Mouse (Mus musculus) kidney, embryonic 16.5 days (tissue): Measurements from ENCODE around the gene Wdr77. TPM values are rescaled to one million over a fixed set of nuclear protein-coding genes. Genes with fewer than 3 reads are reported as not detected.

Experiments used
- ATAC-seq: fragments of 200-750 bp; cut with Nextera tagmentation; 2 replicates; pipeline ENCODE4 v1.8.0; 2017; ENCODE audit warnings: moderate TSS enrichment; ENCODE audit not compliant: low FRiP score, low TSS enrichment
- H3K27ac ChIP-seq: fragments of 300-500 bp; sonication (generic); 2 replicates; pipeline ENCODE4 v1.5.1; 2014; ENCODE audit warnings: low read length
- H3K27me3 ChIP-seq: fragments of 300-500 bp; sonication (generic); 2 replicates; pipeline ENCODE4 v1.6.1; 2014; ENCODE audit warnings: low read length, control low read depth, mixed read lengths; ENCODE audit not compliant: insufficient read depth
- H3K36me3 ChIP-seq: fragments of 300-500 bp; sonication (generic); 2 replicates; pipeline ENCODE4 v1.6.1; 2014; ENCODE audit warnings: low read length, control low read depth, mixed read lengths; ENCODE audit not compliant: insufficient read depth
- H3K4me1 ChIP-seq: fragments of 300-500 bp; sonication (generic); 2 replicates; pipeline ENCODE4 v1.6.1; 2014; ENCODE audit warnings: low read length, control low read depth, mixed read lengths; ENCODE audit not compliant: insufficient read depth
- H3K4me2 ChIP-seq: fragments of 300-500 bp; sonication (generic); replicated peaks from 2 replicates; pipeline ENCODE4 v1.6.1; 2014; ENCODE audit warnings: low read depth, low read length
- H3K4me3 ChIP-seq: fragments of 300-500 bp; sonication (generic); 2 replicates; pipeline ENCODE4 v1.5.1; 2014; ENCODE audit warnings: mild to moderate bottlenecking, low read length
- H3K9ac ChIP-seq: fragments of 300-500 bp; sonication (generic); replicated peaks from 2 replicates; pipeline ENCODE4 v1.6.1; 2014; ENCODE audit warnings: low read length
- H3K9me3 ChIP-seq: fragments of 300-500 bp; sonication (generic); 2 replicates; pipeline ENCODE4 v1.6.1; 2016; ENCODE audit warnings: low read length, control low read depth
- WGBS: fragments of 180-500 bp; shearing (Covaris S2); extraction: QIAGEN DNeasy Blood & Tissue Kit; methylation state at CpG from one replicate; pipeline ENCODE4 v1.1.7; 2014; 5-methylcytosine and 5-hydroxymethylcytosine counted together
- polyA plus RNA-seq: library from polyadenylated mRNA; unstranded; fragments of >200 nt; fragmentation: Nextera tagmentation; extraction: Ambion mirVana; gene quantifications from 2 replicates; pipeline ENCODE4 v1.2.1, GENCODE M21; 2015

Gene Wdr77
- polyA plus RNA-seq, 1 experiment from 2014 or later = 157 TPM

DNA sequence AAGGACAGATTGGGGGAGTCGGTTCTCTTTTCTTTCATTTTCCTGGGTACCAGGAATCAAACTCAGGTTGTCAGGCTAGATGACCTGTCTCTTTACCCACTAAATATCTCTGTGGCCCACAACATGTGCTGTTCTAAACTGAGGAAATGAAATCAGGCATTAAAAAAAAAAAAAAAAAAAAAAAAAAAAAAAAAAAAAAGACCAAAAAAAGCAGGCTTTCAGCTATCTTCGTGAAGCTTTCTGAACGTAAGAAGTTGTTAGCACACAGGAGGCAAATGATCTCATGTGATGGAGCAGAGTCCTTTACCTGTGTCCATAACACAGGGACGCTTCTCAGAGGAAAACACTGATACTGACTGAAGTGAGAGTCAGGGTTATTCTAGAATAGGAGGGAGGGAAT is 23.1 kb upstream of the Wdr77 start:
- H3K27ac ChIP-seq = no peak overlapping the region
- no peak overlapping the region for H3K4me3 ChIP-seq
- 86% methylated on average over 4 of the region's 4 CpGs for WGBS
- no peaks in the 10 kb centered on the region for H3K9me3 ChIP-seq
- no peak overlapping the region for H3K9ac ChIP-seq
- H3K36me3 ChIP-seq = peaks cover 10% of the 10 kb centered on the region
- H3K4me2 ChIP-seq = no peak overlapping the region
- ATAC-seq = no peak
- no peaks in the 10 kb centered on the region for H3K27me3 ChIP-seq
- H3K4me1 ChIP-seq = no peaks in the 10 kb centered on the region

DNA sequence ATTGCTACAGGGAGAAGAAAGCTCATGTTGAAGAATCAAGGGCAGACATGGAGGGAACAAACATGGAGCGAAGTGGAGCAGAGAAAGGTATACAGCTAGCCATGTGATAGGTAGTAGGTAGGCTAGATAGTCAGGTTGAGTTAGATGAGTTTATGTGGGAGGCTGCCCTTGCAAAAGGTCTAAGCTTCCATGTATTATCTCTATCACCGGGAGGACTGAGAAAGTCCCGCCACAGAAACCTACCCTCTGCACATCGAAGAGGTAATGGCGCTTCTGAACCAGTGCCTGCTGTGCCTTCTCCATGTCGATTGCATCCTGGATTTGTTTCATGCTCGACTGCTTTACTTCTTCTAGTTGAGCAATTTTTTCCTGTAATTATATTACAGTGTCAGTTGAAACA is 7.8 kb upstream of the Wdr77 start:
- H3K4me3 ChIP-seq = no peak overlapping the region
- peaks cover 56% of the 10 kb centered on the region for H3K36me3 ChIP-seq
- no peaks in the 10 kb centered on the region for H3K27me3 ChIP-seq
- WGBS = 95% methylated on average over 7 of the region's 7 CpGs
- no peak overlapping the region for H3K9ac ChIP-seq
- no peaks in the 10 kb centered on the region for H3K9me3 ChIP-seq
- H3K27ac ChIP-seq = no peak overlapping the region
- H3K4me2 ChIP-seq = no peak overlapping the region
- no peak for ATAC-seq
- peaks cover 3% of the 10 kb centered on the region; the same call in 1 of the 2 replicates for H3K4me1 ChIP-seq

DNA sequence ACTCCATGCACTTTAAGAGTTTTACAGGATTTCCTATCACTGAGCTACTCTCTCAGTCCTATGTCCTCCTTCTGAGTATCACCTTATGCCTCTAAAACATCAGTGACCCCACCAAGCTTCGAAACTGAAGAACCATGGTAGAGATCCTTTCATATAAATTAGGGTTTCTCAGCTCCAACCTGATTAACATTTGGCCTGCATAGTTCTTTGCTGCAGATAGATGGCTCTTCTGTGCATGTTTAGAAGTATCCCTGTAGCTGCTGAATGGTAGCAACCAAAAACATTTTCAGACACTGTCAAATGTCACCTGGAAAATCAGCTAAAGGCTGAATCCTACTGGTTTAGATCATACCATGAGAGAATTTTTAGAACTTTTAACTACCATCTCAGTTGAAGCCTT is 1.9 kb upstream of the Wdr77 start:
- Histone ChIP-seq H3K4me2 (no peak overlapping the region), H3K9ac (no peak overlapping the region), H3K36me3 (peaks cover 32% of the 10 kb centered on the region), H3K4me3 (no peak overlapping the region), H3K27ac (no peak overlapping the region), H3K4me1 (peaks cover 26% of the 10 kb centered on the region), H3K27me3 (no peaks in the 10 kb centered on the region), H3K9me3 (no peaks in the 10 kb centered on the region)
- WGBS = 85% methylated on average over 1 of the region's 1 CpGs
- no peak for ATAC-seq

- no peaks in the 10 kb centered on the region for H3K27me3 ChIP-seq
- peak overlapping the region; percentile 97 for H3K9ac ChIP-seq
- peak overlapping the region; percentile 77 for H3K4me2 ChIP-seq
- H3K4me1 ChIP-seq = peaks cover 26% of the 10 kb centered on the region
- H3K4me3 ChIP-seq = peak overlapping the region; percentile 95
- H3K36me3 ChIP-seq = peaks cover 32% of the 10 kb centered on the region
- H3K27ac ChIP-seq = peak overlapping the region; percentile 93; the same call in 1 of the 2 replicates
- no peaks in the 10 kb centered on the region for H3K9me3 ChIP-seq
- ATAC-seq = no peak
- 42% methylated on average over 5 of the region's 5 CpGs for WGBS
Observed at GRCm38 (mm10) chr3:105958204-105958603, 965 bp upstream of the Wdr77 start.

- peak overlapping the region; percentile 57; the same call in 1 of the 2 replicates for H3K27ac ChIP-seq
- peak overlapping the region; percentile 92 for H3K9ac ChIP-seq
- H3K9me3 ChIP-seq = no peaks in the 10 kb centered on the region
- no peaks in the 10 kb centered on the region for H3K27me3 ChIP-seq
- peak; percentile 88 for ATAC-seq
- peaks cover 26% of the 10 kb centered on the region for H3K4me1 ChIP-seq
- peak overlapping the region; percentile 77 for H3K4me2 ChIP-seq
- H3K36me3 ChIP-seq = peaks cover 40% of the 10 kb centered on the region
- peak overlapping the region; percentile 95 for H3K4me3 ChIP-seq
- 0% methylated on average over 26 of the region's 26 CpGs for WGBS
Observed at GRCm38 (mm10) chr3:105959585-105959984, 416 bp downstream of the Wdr77 start.

DNA sequence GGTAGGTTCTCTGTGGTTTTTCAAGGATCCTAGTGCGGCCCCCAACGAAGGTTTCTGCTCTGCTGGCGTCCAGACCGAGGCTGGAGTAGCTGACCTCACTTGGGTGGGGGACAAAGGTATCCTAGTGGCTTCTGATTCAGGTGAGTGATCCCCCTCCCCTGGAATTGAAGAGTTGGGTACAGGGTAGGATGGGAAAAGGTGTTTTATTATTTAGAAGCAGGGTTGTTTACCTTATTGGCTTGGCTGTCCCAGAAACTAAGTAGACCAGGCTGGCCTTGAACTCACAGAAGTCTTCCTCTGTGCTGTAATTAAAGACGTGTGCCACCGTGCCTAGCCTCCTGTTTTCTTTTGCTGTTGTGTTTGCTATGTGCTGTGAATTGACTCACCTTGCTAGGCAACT is 830 bp downstream of the Wdr77 start, which contains the start of gene Atp5f1:
TSS of gene Atp5f1 (minus strand) at position 101 of the 400 bp plus-strand sequence.
- WGBS = 4% methylated on average over 6 of the region's 6 CpGs

DNA sequence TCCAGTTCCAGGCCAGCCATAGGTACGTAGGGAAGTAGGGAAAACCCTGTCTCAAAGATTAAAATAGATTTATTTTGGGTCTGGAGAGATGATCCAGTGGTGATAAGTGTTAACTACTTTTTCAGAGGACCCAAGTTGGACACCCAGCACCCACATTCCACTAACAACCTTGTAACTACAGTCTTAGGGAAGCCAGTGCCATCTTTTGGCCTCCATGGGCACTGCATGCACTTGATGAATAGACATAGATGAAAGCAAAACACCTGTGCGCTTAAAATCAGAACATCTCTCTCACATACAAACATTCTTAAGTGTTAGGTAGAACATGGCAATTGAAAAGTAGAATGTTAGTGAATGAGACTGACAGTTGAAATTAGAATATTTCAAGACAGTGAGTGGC is 1.5 kb downstream of the Wdr77 start:
- WGBS = 98% methylated on average over 2 of the region's 2 CpGs
- no peaks in the 10 kb centered on the region for H3K9me3 ChIP-seq
- H3K9ac ChIP-seq = no peak overlapping the region
- no peaks in the 10 kb centered on the region for H3K27me3 ChIP-seq
- H3K27ac ChIP-seq = no peak overlapping the region
- H3K4me2 ChIP-seq = peak overlapping the region; percentile 77
- no peak for ATAC-seq
- peak overlapping the region; percentile 95 for H3K4me3 ChIP-seq
- H3K4me1 ChIP-seq = peaks cover 26% of the 10 kb centered on the region
- peaks cover 46% of the 10 kb centered on the region for H3K36me3 ChIP-seq

More for the DNA sequence above, 830 bp downstream of the Wdr77 start, which contains the start of gene Atp5f1:
- Histone ChIP-seq H3K4me3 (peak within 1 kb of the TSS; percentile 95), H3K9me3 (no peaks in the 10 kb centered on the region), H3K4me1 (peaks cover 26% of the 10 kb centered on the region), H3K4me2 (peak within 1 kb of the TSS; percentile 77), H3K27ac (peak within 1 kb of the TSS; percentile 93), H3K36me3 (peaks cover 40% of the 10 kb centered on the region), H3K27me3 (no peaks in the 10 kb centered on the region), H3K9ac (peak within 1 kb of the TSS; percentile 97)
- ATAC-seq = no peak

DNA sequence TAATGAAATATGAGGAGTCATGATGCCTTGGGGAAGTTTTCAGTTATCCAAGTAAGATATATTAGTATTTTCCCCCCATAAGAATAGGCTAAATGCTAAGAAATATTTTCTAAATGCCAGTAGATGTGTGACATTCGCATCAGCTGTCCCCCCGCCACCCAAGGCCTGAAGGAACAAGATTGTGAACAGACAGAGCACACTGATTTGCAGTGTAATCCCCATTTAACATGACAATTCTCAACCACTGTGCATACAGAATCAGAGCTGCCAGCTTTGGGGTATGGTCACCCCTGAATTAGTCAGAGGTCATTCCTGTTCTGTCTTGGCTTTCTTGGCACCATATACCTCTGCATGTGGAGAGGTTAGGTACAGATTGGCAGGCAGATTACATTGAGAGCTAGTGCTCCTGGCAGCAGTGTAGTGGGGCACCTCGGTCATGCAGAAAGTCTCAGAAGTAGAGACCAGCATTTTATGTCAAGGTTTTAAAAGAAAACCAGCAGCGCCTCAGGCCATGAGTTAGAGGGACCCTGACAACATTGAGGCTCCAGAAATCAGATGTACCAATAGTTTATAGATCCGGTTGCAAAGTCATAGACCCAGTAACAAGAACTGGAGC is 12.8 kb downstream of the Wdr77 start:
- H3K27me3 ChIP-seq = no peaks in the 10 kb centered on the region
- peaks cover 24% of the 10 kb centered on the region for H3K36me3 ChIP-seq
- H3K27ac ChIP-seq = no peak overlapping the region
- H3K4me3 ChIP-seq = no peak overlapping the region
- 82% methylated on average over 5 of the region's 5 CpGs for WGBS
- no peak overlapping the region for H3K4me2 ChIP-seq
- 0 out of 2 replicates have a peak, but pooled peaks have one; percentile 27 for ATAC-seq
- H3K9me3 ChIP-seq = no peaks in the 10 kb centered on the region
- H3K4me1 ChIP-seq = no peaks in the 10 kb centered on the region
- H3K9ac ChIP-seq = no peak overlapping the region

DNA sequence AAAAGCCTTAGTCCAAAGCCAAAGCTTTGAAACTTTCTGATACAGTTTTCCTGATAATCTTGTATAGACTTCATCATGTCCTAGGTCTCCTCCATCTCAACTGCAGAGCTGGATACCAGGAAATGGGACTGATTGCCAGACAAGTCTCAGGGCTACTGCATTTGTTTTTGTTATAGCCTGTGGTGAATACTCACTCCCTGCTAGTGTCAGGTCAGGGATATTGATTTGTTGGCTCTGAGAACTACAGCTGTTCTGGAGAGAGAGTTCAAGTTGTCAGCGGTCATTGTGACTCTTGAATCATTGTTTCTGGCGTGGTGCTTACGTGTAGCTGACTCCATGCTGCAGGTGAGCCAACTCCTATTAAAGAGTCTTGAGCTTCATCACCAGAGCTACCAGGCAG is 14.2 kb downstream of the Wdr77 start, which contains the start of gene Ovgp1:
TSS of gene Ovgp1 (plus strand) at position 301 of the 400 bp plus-strand sequence.
- Histone ChIP-seq H3K4me2 (no peak within 1 kb of the TSS), H3K4me1 (no peaks in the 10 kb centered on the region), H3K27me3 (no peaks in the 10 kb centered on the region), H3K36me3 (peaks cover 10% of the 10 kb centered on the region), H3K9me3 (no peaks in the 10 kb centered on the region), H3K4me3 (no peak within 1 kb of the TSS), H3K27ac (no peak within 1 kb of the TSS), H3K9ac (no peak within 1 kb of the TSS)
- 74% methylated on average over 3 of the region's 3 CpGs for WGBS
- ATAC-seq = no peak

DNA sequence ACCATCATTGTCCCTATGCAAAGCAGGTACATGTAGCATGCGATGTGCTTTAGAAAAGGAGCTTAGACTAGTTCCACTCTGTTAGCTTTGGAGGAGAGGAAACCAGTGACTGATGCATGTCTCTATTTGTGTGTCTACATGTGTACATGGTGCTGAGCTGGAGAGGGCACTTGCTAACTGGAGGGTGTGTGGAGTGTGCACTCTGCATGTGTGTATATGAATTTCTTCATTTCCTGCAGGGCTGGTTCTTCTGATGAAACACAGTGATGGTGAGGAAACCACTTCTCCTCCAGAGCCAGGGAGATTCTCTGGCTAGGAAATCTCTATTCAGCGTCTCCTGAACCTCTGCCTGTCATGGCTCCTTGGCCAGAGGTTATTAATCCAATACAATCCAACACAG is 15.0 kb downstream of the Wdr77 start:
- no peak overlapping the region for H3K4me2 ChIP-seq
- 89% methylated on average over 2 of the region's 2 CpGs for WGBS

More for the DNA sequence above, 15.0 kb downstream of the Wdr77 start:
- H3K9ac ChIP-seq = no peak overlapping the region
- no peak overlapping the region for H3K4me3 ChIP-seq
- H3K9me3 ChIP-seq = no peaks in the 10 kb centered on the region
- peaks cover 4% of the 10 kb centered on the region; the same call in 1 of the 2 replicates for H3K36me3 ChIP-seq
- H3K27me3 ChIP-seq = no peaks in the 10 kb centered on the region
- no peak overlapping the region for H3K27ac ChIP-seq
- H3K4me1 ChIP-seq = no peaks in the 10 kb centered on the region
- ATAC-seq = no peak
